Mouse (Mus musculus) kidney, embryonic 16.5 days (tissue): ENCODE data around the gene Cd3eap. TPM values are rescaled to one million over a fixed set of nuclear protein-coding genes. Genes with fewer than 3 reads are reported as not detected.

Source experiments
- microRNA counts: library from miRNA; unstranded; fragments of <30 nt; microRNA quantifications from one replicate; lab custom pipeline; 2016
- microRNA-seq: library from miRNA; unstranded; fragments of <30 nt; microRNA quantifications from one replicate; pipeline ENCODE4, GENCODE M21; 2016
- polyA plus RNA-seq: library from polyadenylated mRNA; unstranded; fragments of >200 nt; fragmentation: Nextera tagmentation; extraction: Ambion mirVana; gene quantifications from 2 replicates; pipeline ENCODE4 v1.2.1, GENCODE M21; 2015

Gene Cd3eap
- polyA plus RNA-seq, 1 experiment from 2014 or later = 25.0 TPM

MicroRNAs encoded within 50 kb of the gene (microRNA counts, 519-probe panel; counts per million panel counts)
- microRNA mmu-miR-343 (lab: Ali Mortazavi, UCI) = 104 counts per million, percentile 35 among the panel's probes with 10 or more counts

Small RNAs within 50 kb of the gene (microRNA-seq; reads per million reads assigned to microRNA genes)
- gene Mir343 = not detected

Other genes starting within 250 kb of the Cd3eap start
- gene Gm4969, start 241.1 kb downstream of the Cd3eap start, polyA plus RNA-seq = 3.2 and 4.3 TPM in 2 replicates
- 18.4 and 20.3 TPM in 2 replicates for gene Fbxo46, start 239.6 kb downstream of the Cd3eap start, polyA plus RNA-seq
- gene Qpctl, start 210.2 kb downstream of the Cd3eap start, polyA plus RNA-seq = 15.1 and 16.1 TPM in 2 replicates
- gene Snrpd2, start 209.8 kb downstream of the Cd3eap start, polyA plus RNA-seq = 137 and 141 TPM in 2 replicates
- gene Gipr, start 193.4 kb downstream of the Cd3eap start, polyA plus RNA-seq = 0.37 and 0.60 TPM in 2 replicates
- gene Eml2, start 183.1 kb downstream of the Cd3eap start, polyA plus RNA-seq = 12.0 and 14.5 TPM in 2 replicates
- gene Gpr4, start 146.9 kb downstream of the Cd3eap start, polyA plus RNA-seq = 4.0 and 4.3 TPM in 2 replicates
- gene Opa3, start 131.1 kb downstream of the Cd3eap start, polyA plus RNA-seq = 42.9 and 44.6 TPM in 2 replicates
- 81.0 and 86.9 TPM in 2 replicates for gene Vasp, start 87.7 kb downstream of the Cd3eap start, polyA plus RNA-seq
- 0.22 TPM in 1 of 2 replicates, not detected in the other for gene Ppm1n, start 79.4 kb downstream of the Cd3eap start, polyA plus RNA-seq
- 8.0 and 9.4 TPM in 2 replicates for gene Rtn2, start 76.9 kb downstream of the Cd3eap start, polyA plus RNA-seq
- gene Fosb, start 49.4 kb downstream of the Cd3eap start, polyA plus RNA-seq = 0.17 and 0.22 TPM in 2 replicates
- 81.8 and 86.1 TPM in 2 replicates for gene Ercc1, start 14.7 kb downstream of the Cd3eap start, polyA plus RNA-seq
- 3.3 and 4.0 TPM in 2 replicates for gene Ppp1r13l, start 266 bp upstream of the Cd3eap start, polyA plus RNA-seq
- 16.7 and 19.0 TPM in 2 replicates for gene Ercc2, start 22.5 kb upstream of the Cd3eap start, polyA plus RNA-seq
- gene Klc3, start 44.6 kb upstream of the Cd3eap start, polyA plus RNA-seq = 7.0 and 8.5 TPM in 2 replicates
- 18.6 and 28.2 TPM in 2 replicates for gene Ckm, start 45.3 kb upstream of the Cd3eap start, polyA plus RNA-seq
- gene Mark4, start 99.3 kb upstream of the Cd3eap start, polyA plus RNA-seq = 6.8 and 6.9 TPM in 2 replicates
- gene Exoc3l2, start 103.8 kb upstream of the Cd3eap start, polyA plus RNA-seq = 2.9 and 3.8 TPM in 2 replicates
- gene Bloc1s3, start 148.9 kb upstream of the Cd3eap start, polyA plus RNA-seq = 1.8 and 2.2 TPM in 2 replicates
- 89.7 and 94.2 TPM in 2 replicates for gene Trappc6a, start 148.9 kb upstream of the Cd3eap start, polyA plus RNA-seq
- gene Nkpd1, start 158.4 kb upstream of the Cd3eap start, polyA plus RNA-seq = 0.11 and 0.14 TPM in 2 replicates
- 21.9 and 23.9 TPM in 2 replicates for gene Ppp1r37, start 203.6 kb upstream of the Cd3eap start, polyA plus RNA-seq
- 0.46 and 0.71 TPM in 2 replicates for gene Zfp296, start 217.8 kb upstream of the Cd3eap start, polyA plus RNA-seq
- gene Gemin7, start 218.1 kb upstream of the Cd3eap start, polyA plus RNA-seq = 169 and 183 TPM in 2 replicates
- 52.6 and 55.8 TPM in 2 replicates for gene Clasrp, start 245.0 kb upstream of the Cd3eap start, polyA plus RNA-seq